Mouse (Mus musculus): ENCODE measurements around the gene Fryl. TPM values are rescaled to one million over a fixed set of nuclear protein-coding genes. Genes with fewer than 3 reads are reported as not detected.

Fryl gene
- polyA plus RNA-seq, 1 experiment from 2014 or later = 20.6 TPM

DNA sequence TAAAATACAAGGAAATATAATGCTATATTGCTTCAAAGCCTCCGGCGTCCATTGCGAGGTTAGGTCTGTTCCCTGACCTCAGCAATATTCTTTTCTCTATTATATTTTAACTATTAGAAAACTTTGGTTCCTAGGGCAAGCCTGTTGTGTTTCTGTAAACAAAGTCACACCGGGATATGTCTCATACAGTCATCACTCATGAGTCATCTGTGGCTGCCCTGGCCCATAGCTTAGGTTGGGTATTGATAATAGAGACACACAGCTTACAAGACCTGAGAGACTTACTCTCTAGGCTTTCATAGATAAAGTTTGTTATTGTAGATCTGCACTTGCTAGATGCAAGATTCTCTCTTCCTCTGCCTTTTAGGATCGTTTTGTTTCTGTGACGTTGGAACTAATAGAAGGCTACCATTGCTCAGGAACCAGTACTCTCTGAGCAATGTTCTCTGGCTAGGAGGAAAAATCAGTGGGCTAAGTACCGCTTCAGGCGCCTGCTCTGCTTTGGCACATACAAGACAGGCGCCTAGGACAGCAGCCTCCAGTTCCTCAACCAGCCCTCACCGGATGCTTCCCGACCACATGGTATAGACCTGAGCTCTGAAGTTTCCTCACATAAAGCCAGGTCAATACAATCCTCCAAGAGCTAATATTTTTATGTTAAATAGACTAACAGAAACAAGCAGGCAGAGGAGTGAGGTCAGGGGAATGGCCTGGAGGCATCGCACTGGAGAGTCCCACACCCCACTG lies 73.5 kb downstream of the Fryl start:
- Histone ChIP-seq H3K9ac (ENCODE audit: low read depth, low read length) (no peak overlapping the region), H3K36me3 (ENCODE audit: insufficient read depth, low read length) (no peaks in the 10 kb centered on the region), H3K27ac (no peak overlapping the region), H3K4me1 (replicated peaks; ENCODE audit: insufficient read depth, low read length) (no peaks in the 10 kb centered on the region), H3K9me3 (replicated peaks; ENCODE audit: low read length) (no peaks in the 10 kb centered on the region), H3K4me3 (replicated peaks; ENCODE audit: low read depth, low read length) (no peak overlapping the region), H3K27me3 (ENCODE audit: insufficient read depth, low read length) (no peaks in the 10 kb centered on the region), H3K4me2 (ENCODE audit: low read length) (no peak overlapping the region)
- WGBS = 74% methylated on average over 12 of the region's 12 CpGs
- DNase-seq (ENCODE audit: low spot score) (no peak), ATAC-seq (replicated peaks; ENCODE audit: low FRiP score, low read depth) (no peak)
- no peak for TF ChIP-seq CTCF (IDR thresholded peaks at IDR 0.05; ENCODE audit: low read depth)

DNA sequence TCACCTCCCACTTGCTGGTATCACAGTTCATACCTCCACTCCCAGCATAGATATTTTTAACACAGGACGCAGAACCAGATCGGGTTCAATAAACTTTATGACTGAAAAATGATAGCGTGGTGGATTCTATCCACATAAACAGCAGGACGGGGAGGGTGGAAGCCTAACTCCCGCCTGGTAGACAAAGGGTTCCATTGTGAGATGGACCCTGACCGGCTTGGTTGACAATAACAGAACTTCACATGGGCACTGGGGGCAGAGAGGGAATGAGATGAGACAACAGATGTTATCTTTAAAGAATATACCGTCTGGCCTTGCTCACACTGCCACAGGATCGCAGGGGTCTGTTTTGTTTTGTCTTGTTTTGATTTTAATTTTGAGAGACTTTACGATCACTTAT lies 74.2 kb downstream of the Fryl start:
- TF ChIP-seq CTCF (IDR thresholded peaks at IDR 0.05; ENCODE audit: low read depth) = no peak
- 40% methylated on average over 9 of the region's 9 CpGs for WGBS
- ATAC-seq (replicated peaks; ENCODE audit: low FRiP score, low read depth) (no peak), DNase-seq (ENCODE audit: low spot score) (peak; percentile 35)
- Histone ChIP-seq H3K4me1 (replicated peaks; ENCODE audit: insufficient read depth, low read length) (no peaks in the 10 kb centered on the region), H3K9ac (ENCODE audit: low read depth, low read length) (no peak overlapping the region), H3K9me3 (replicated peaks; ENCODE audit: low read length) (no peaks in the 10 kb centered on the region), H3K4me3 (replicated peaks; ENCODE audit: low read depth, low read length) (no peak overlapping the region), H3K27me3 (ENCODE audit: insufficient read depth, low read length) (no peaks in the 10 kb centered on the region), H3K4me2 (ENCODE audit: low read length) (no peak overlapping the region), H3K36me3 (ENCODE audit: insufficient read depth, low read length) (no peaks in the 10 kb centered on the region), H3K27ac (no peak overlapping the region)

DNA sequence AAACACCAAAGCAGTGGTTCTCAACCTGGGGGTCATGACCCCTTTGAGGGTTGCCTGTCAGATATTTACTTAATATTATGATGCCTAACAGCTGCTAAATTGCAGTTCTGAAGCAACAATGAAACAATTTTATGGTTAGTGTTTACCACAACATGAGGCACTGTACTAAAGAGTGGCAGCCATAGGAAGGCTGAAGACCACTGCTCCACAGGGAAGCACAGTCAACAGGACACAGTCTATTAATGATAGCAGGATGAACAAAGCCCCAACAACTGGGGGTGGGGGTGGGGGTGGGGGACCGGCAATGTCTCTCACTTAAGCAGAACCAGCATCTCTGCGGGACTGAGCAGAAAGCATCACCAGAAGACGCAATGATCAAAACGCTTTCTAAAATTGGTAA lies 80.1 kb downstream of the Fryl start:
- H3K9ac ChIP-seq (ENCODE audit: low read depth, low read length) = no peak overlapping the region
- 82% methylated on average over 4 of the region's 4 CpGs for WGBS
- H3K36me3 ChIP-seq (ENCODE audit: insufficient read depth, low read length) = no peaks in the 10 kb centered on the region
- H3K27ac ChIP-seq = no peak overlapping the region
- ATAC-seq (replicated peaks; ENCODE audit: low FRiP score, low read depth) = no peak
- DNase-seq (ENCODE audit: low spot score) = no peak
- no peak overlapping the region for H3K4me2 ChIP-seq (ENCODE audit: low read length)
- no peaks in the 10 kb centered on the region; the same call in 1 of the 2 replicates for H3K4me1 ChIP-seq (replicated peaks; ENCODE audit: insufficient read depth, low read length)
- H3K4me3 ChIP-seq (replicated peaks; ENCODE audit: low read depth, low read length) = no peak overlapping the region
- H3K27me3 ChIP-seq (ENCODE audit: insufficient read depth, low read length) = no peaks in the 10 kb centered on the region
- TF ChIP-seq CTCF (IDR thresholded peaks at IDR 0.05; ENCODE audit: low read depth) = no peak
- H3K9me3 ChIP-seq (replicated peaks; ENCODE audit: low read length) = no peaks in the 10 kb centered on the region

DNA sequence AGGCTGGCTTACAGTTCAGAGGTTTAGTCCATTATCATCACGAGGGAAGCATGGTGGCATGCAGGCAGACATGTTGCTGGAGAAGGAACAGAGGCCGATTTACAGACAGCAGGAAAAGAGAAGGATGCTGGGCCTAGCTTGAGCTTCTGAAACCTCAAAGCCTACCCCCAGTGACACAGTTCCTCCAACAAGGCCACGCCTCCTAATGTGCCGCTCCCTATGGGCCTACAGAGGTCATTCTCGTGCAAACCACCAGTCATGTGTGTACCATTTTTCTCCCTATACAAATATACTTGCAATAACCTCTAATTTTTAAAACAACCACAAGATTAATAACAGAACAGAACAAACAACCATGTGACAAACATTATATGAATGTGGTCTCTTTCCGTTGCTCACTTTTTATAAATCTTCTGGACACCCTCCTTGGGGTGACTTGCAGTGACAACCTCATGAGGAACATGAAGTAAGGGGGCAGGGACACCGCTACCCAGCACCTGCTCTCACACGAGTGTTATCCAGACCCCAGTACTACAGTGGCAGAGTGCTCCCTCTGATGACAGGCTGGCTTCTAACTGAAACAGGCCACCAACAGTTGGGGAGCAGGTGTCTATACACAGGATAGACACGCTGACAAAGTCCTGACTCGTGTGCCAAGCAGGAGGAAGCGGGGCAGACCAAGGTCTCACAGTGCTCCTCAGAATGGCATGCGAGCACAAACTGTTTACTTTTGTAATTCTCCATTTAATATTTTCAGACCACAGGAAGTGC lies 80.9 kb downstream of the Fryl start:
- ATAC-seq (replicated peaks; ENCODE audit: low FRiP score, low read depth) = no peak

DNA sequence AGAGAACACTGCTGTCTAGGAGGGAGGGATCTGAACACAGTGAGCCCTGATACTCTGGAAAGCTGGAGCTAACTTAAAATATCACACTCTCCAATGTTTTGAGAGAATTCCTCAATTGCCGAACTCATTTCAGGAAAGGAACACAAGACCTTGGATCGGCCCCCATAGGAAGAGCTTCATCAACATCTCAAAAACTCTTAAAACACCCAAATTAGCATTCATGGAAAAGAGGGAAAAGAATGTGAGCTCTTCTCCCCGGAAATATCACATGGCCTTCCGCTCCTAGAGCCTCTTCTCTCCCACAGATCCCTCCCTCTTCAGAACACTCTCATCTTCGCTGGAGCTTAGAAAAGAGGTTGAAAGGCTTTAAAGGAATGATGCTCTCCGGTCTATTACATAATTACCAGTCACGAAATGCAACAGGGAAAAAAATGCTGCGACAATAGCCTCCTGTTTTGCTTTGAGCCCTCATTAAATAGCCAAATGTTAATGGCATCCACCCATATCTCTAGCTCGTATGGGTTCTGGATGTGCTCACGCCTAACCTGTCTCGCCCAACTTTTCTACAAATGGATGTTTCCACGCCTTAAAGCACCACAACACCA lies 84.4 kb downstream of the Fryl start:
- no peak for ATAC-seq (replicated peaks; ENCODE audit: low FRiP score, low read depth)
- H3K27ac ChIP-seq = no peak overlapping the region
- no peak for TF ChIP-seq CTCF (IDR thresholded peaks at IDR 0.05; ENCODE audit: low read depth)

More for the DNA sequence above, 80.9 kb downstream of the Fryl start:
- WGBS = 86% methylated on average over 12 of the region's 12 CpGs
- Histone ChIP-seq H3K36me3 (ENCODE audit: insufficient read depth, low read length) (no peaks in the 10 kb centered on the region), H3K27me3 (ENCODE audit: insufficient read depth, low read length) (no peaks in the 10 kb centered on the region), H3K4me2 (ENCODE audit: low read length) (no peak overlapping the region), H3K9ac (ENCODE audit: low read depth, low read length) (no peak overlapping the region), H3K27ac (no peak overlapping the region), H3K9me3 (replicated peaks; ENCODE audit: low read length) (no peaks in the 10 kb centered on the region), H3K4me1 (replicated peaks; ENCODE audit: insufficient read depth, low read length) (no peaks in the 10 kb centered on the region; the same call in 1 of the 2 replicates), H3K4me3 (replicated peaks; ENCODE audit: low read depth, low read length) (no peak overlapping the region)
- TF ChIP-seq CTCF (IDR thresholded peaks at IDR 0.05; ENCODE audit: low read depth) = no peak
- DNase-seq (ENCODE audit: low spot score) = no peak

DNA sequence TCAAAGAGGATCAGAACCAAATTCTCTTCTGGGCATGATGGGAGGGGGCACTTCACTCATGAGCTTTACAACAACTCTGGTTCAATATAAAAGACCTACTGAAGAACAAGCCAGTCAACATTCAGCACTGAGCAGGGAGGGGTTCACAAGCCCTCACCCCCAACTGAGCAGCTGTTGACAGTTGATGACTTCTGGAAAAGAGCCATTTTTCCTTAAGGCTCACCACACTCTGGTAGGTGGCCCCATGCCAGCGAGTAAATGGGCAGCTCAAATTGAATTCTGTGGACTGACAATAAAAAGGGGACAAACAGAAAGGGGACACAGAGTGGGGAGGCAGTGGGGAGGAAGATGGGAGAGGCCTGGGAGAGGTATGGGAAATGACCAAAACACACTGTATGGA lies 85.2 kb downstream of the Fryl start:
- Histone ChIP-seq H3K4me2 (ENCODE audit: low read length) (no peak overlapping the region), H3K9me3 (replicated peaks; ENCODE audit: low read length) (no peaks in the 10 kb centered on the region), H3K27me3 (ENCODE audit: insufficient read depth, low read length) (no peaks in the 10 kb centered on the region), H3K9ac (ENCODE audit: low read depth, low read length) (no peak overlapping the region), H3K4me1 (replicated peaks; ENCODE audit: insufficient read depth, low read length) (peaks cover 12% of the 10 kb centered on the region), H3K36me3 (ENCODE audit: insufficient read depth, low read length) (no peaks in the 10 kb centered on the region), H3K4me3 (replicated peaks; ENCODE audit: low read depth, low read length) (no peak overlapping the region), H3K27ac (no peak overlapping the region)
- DNase-seq (ENCODE audit: low spot score) (no peak), ATAC-seq (replicated peaks; ENCODE audit: low FRiP score, low read depth) (no peak)
- WGBS = 30% methylated on average over 1 of the region's 1 CpGs
- no peak for TF ChIP-seq CTCF (IDR thresholded peaks at IDR 0.05; ENCODE audit: low read depth)

More for the DNA sequence above, 84.4 kb downstream of the Fryl start:
- H3K4me3 ChIP-seq (replicated peaks; ENCODE audit: low read depth, low read length) = no peak overlapping the region
- H3K9me3 ChIP-seq (replicated peaks; ENCODE audit: low read length) = no peaks in the 10 kb centered on the region
- no peak overlapping the region for H3K4me2 ChIP-seq (ENCODE audit: low read length)
- H3K27me3 ChIP-seq (ENCODE audit: insufficient read depth, low read length) = no peaks in the 10 kb centered on the region
- peak; percentile 53 for DNase-seq (ENCODE audit: low spot score)
- 55% methylated on average over 12 of the region's 12 CpGs for WGBS
- no peak overlapping the region for H3K9ac ChIP-seq (ENCODE audit: low read depth, low read length)
- H3K36me3 ChIP-seq (ENCODE audit: insufficient read depth, low read length) = no peaks in the 10 kb centered on the region
- H3K4me1 ChIP-seq (replicated peaks; ENCODE audit: insufficient read depth, low read length) = peaks cover 12% of the 10 kb centered on the region
